Mouse (Mus musculus) frontal cortex, postnatal 25 days (tissue): Measurements from ENCODE around the gene Dock10.
A peak's percentile ranks its signal among the peaks of the same experiment; 100 is the strongest.

Source experiments
- DNase-seq, 2 experiments: peaks; one replicate each; pipeline ENCODE4 v3.0.0; 2022; ENCODE audit warnings: low spot score in 2 of 2

The Dock10 gene

GRCm38 (mm10) chr1:80728183-80728582, 30.1 kb downstream of the Dock10 start:
- DNase-seq = no peak

GRCm38 (mm10) chr1:80727403-80727802, 30.9 kb downstream of the Dock10 start:
- DNase-seq = no peak

GRCm38 (mm10) chr1:80722647-80723046, 35.7 kb downstream of the Dock10 start:
- peak; percentile 8 to 31 for DNase-seq

- DNase-seq = no peak
Observed at GRCm38 (mm10) chr1:80722001-80722400, 36.3 kb downstream of the Dock10 start.

GRCm38 (mm10) chr1:80721181-80721580, 37.1 kb downstream of the Dock10 start:
- no peak for DNase-seq

- DNase-seq = no peak
Observed at GRCm38 (mm10) chr1:80720146-80720545, 38.2 kb downstream of the Dock10 start.

GRCm38 (mm10) chr1:80719436-80719835, 38.9 kb downstream of the Dock10 start:
- no peak for DNase-seq

GRCm38 (mm10) chr1:80718666-80719065, 39.7 kb downstream of the Dock10 start:
- DNase-seq = no peak

GRCm38 (mm10) chr1:80715917-80716316, 42.4 kb downstream of the Dock10 start:
- no peak for DNase-seq

GRCm38 (mm10) chr1:80713920-80714319, 44.4 kb downstream of the Dock10 start:
- DNase-seq = no peak

GRCm38 (mm10) chr1:80710607-80711261, 47.6 kb downstream of the Dock10 start:
- no peak for DNase-seq

GRCm38 (mm10) chr1:80710097-80710541, 48.2 kb downstream of the Dock10 start:
- DNase-seq = no peak

GRCm38 (mm10) chr1:80709299-80709698, 49.0 kb downstream of the Dock10 start:
- DNase-seq = no peak

GRCm38 (mm10) chr1:80703279-80703678, 55.0 kb downstream of the Dock10 start:
- no peak for DNase-seq

GRCm38 (mm10) chr1:80676004-80676673, 82.2 kb downstream of the Dock10 start:
- no peak for DNase-seq

- no peak for DNase-seq
Observed at GRCm38 (mm10) chr1:80671730-80672129, 86.6 kb downstream of the Dock10 start.

- no peak for DNase-seq
Observed at GRCm38 (mm10) chr1:80671056-80671455, 87.3 kb downstream of the Dock10 start.

GRCm38 (mm10) chr1:80670387-80670786, 87.9 kb downstream of the Dock10 start:
- no peak for DNase-seq

GRCm38 (mm10) chr1:80665761-80666160, 92.6 kb downstream of the Dock10 start:
- DNase-seq = no peak

- no peak for DNase-seq
Observed at GRCm38 (mm10) chr1:80665161-80665560, 93.2 kb downstream of the Dock10 start.

- DNase-seq = no peak
Observed at GRCm38 (mm10) chr1:80661506-80662402, 96.6 kb downstream of the Dock10 start.

GRCm38 (mm10) chr1:80659465-80660245, 98.7 kb downstream of the Dock10 start:
- DNase-seq = no peak
